Mouse (Mus musculus) testis, adult 2 months (tissue): ENCODE results near the gene Lyrm1. TPM values are rescaled to one million over a fixed set of nuclear protein-coding genes. Genes with fewer than 3 reads are reported as not detected.

Experiments used
- H3K27ac ChIP-seq: fragments of 200-500 bp; 2 replicates; pipeline ENCODE4 v1.5.1; 2012; ENCODE audit warnings: low read depth, low read length; ENCODE audit not compliant: control insufficient read depth, insufficient read depth
- H3K27me3 ChIP-seq: fragments of 200-500 bp; 2 replicates; pipeline ENCODE4 v1.6.1; 2012; ENCODE audit warnings: mild to moderate bottlenecking, low read length, moderate library complexity; ENCODE audit not compliant: control insufficient read depth, insufficient read depth
- H3K36me3 ChIP-seq: fragments of 200-500 bp; 2 replicates; pipeline ENCODE4 v1.6.1; 2012; ENCODE audit warnings: mild to moderate bottlenecking, low read length; ENCODE audit not compliant: control insufficient read depth, insufficient read depth
- H3K4me1 ChIP-seq: fragments of 200-500 bp; 2 replicates; pipeline ENCODE4 v1.6.1; 2012; ENCODE audit warnings: low read length; ENCODE audit not compliant: control insufficient read depth, insufficient read depth
- H3K4me3 ChIP-seq: fragments of 200-500 bp; 2 replicates; pipeline ENCODE4 v1.5.1; 2012; ENCODE audit warnings: low read depth, mild to moderate bottlenecking, low read length, moderate library complexity, mixed read lengths; ENCODE audit not compliant: control insufficient read depth
- CTCF ChIP-seq: fragments of 200-500 bp; IDR thresholded peaks from 2 replicates; pipeline ENCODE4 v1.5.1; 2012; ENCODE audit warnings: low read depth, mild to moderate bottlenecking, inconsistent platforms, low read length, moderate library complexity; ENCODE audit not compliant: control insufficient read depth, insufficient read depth, insufficient replicate concordance
- POLR2A ChIP-seq: fragments of 200-500 bp; IDR thresholded peaks from 2 replicates; pipeline ENCODE4 v1.6.1; 2012; ENCODE audit warnings: low read depth, mild to moderate bottlenecking, inconsistent platforms, low read length, moderate library complexity; ENCODE audit not compliant: control insufficient read depth
- polyA plus RNA-seq: library from polyadenylated mRNA; depleted of rRNA; stranded (reverse); fragments of >200 nt; gene quantifications from 2 replicates; pipeline ENCODE4 v1.2.3, GENCODE M21; 2012; rRNA removed

Lyrm1 gene
- polyA plus RNA-seq, 1 experiment, result 31.4 TPM

DNA sequence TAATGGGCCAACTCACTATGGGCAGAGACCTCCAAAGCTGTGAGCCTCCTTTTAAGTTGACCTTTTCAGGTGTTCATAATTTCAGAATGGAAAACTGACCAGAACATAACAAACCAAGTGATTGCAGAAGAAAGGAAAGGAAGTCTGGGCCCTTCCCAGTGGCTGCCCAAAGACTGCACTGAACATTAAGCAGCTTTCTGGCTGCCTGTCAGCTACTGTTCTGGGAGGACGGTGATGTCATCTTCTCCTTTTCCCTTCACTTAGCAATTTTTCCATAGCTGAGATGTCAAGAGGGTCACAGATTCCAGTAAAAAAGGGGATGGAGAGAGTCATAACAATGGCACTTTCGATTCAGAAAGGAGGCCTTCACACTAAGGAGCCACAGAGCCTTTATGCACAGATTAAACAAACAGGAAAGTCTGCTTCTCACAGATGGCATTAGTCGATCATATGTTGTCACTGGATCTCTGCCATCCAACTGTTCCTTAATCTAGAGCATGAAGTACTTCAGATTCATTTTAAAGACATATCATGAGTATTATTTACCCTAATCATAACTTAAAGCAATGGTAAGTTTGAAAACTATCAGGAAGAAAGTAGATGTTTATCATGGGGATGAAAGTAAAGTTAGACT lies 89.7 kb downstream of the Lyrm1 start:
- TF ChIP-seq CTCF (no peak), POLR2A (no peak)
- Histone ChIP-seq H3K36me3 (no peaks in the 10 kb centered on the region), H3K27ac (no peak overlapping the region), H3K4me3 (no peak overlapping the region), H3K27me3 (no peaks in the 10 kb centered on the region), H3K4me1 (no peaks in the 10 kb centered on the region)

GRCm38 (mm10) chr7:119997066-119997465 lies 101.4 kb downstream of the Lyrm1 start:
- Histone ChIP-seq H3K27ac (no peak overlapping the region), H3K4me1 (no peaks in the 10 kb centered on the region), H3K36me3 (no peaks in the 10 kb centered on the region), H3K27me3 (no peaks in the 10 kb centered on the region), H3K4me3 (no peak overlapping the region)
- no peak for TF ChIP-seq POLR2A
- TF ChIP-seq CTCF, result no peak

Other genes with a start within 250 kb of the Lyrm1 start
- not detected in 2 replicates for gene Acsm4, start 205.8 kb upstream of the Lyrm1 start, polyA plus RNA-seq
- gene Thumpd1, start 175.1 kb upstream of the Lyrm1 start, polyA plus RNA-seq, result 9.1 and 12.4 TPM in 2 replicates
- 0.42 and 1.8 TPM in 2 replicates for gene Acsm3, start 134.9 kb upstream of the Lyrm1 start, polyA plus RNA-seq
- 51.7 and 58.3 TPM in 2 replicates for gene Rexo5, start 101.9 kb upstream of the Lyrm1 start, polyA plus RNA-seq
- 2.1 and 3.1 TPM in 2 replicates for gene Eri2, start 101.8 kb upstream of the Lyrm1 start, polyA plus RNA-seq
- gene Dcun1d3, start 437 bp downstream of the Lyrm1 start, polyA plus RNA-seq, result 66.1 and 70.0 TPM in 2 replicates
- 31.7 and 34.6 TPM in 2 replicates for gene Dnah3, start 199.4 kb downstream of the Lyrm1 start, polyA plus RNA-seq
- 6.6 and 8.0 TPM in 2 replicates for gene Tmem159, start 206.5 kb downstream of the Lyrm1 start, polyA plus RNA-seq
- gene Zp2, start 249.4 kb downstream of the Lyrm1 start, polyA plus RNA-seq, result not detected in 2 replicates